Mouse (Mus musculus) E14TG2a.4 (cell line): ENCODE measurements around the gene U2af2.

ENCODE experiments used
- CTCF ChIP-seq: conservative IDR thresholded peaks from 2 replicates; pipeline ENCODE4 v1.5.1; 2014; ENCODE audit warnings: low read length
- NANOG ChIP-seq: IDR thresholded peaks from 2 replicates; pipeline ENCODE4 v1.6.1; 2014; ENCODE audit warnings: borderline replicate concordance, low read length, mixed read lengths
- POU5F1 ChIP-seq: IDR thresholded peaks from 2 replicates; pipeline ENCODE4 v1.6.1; 2014; ENCODE audit warnings: low read length, borderline replicate concordance

- TF ChIP-seq CTCF (no peak), NANOG (no peak), POU5F1 (no peak)
Measured at GRCm38 (mm10) chr7:5058631-5059030, 3.3 kb upstream of the U2af2 start.
